Mouse (Mus musculus) kidney, embryonic 16.5 days (tissue): ENCODE results near the gene Cxcr2. TPM values are rescaled to one million over a fixed set of nuclear protein-coding genes. Genes with fewer than 3 reads are reported as not detected.

Source experiments
- ATAC-seq: fragments of 200-750 bp; cut with Nextera tagmentation; 2 replicates; pipeline ENCODE4 v1.8.0; 2017; ENCODE audit warnings: moderate TSS enrichment; ENCODE audit not compliant: low FRiP score, low TSS enrichment
- H3K27ac ChIP-seq: fragments of 300-500 bp; sonication (generic); 2 replicates; pipeline ENCODE4 v1.5.1; 2014; ENCODE audit warnings: low read length
- H3K27me3 ChIP-seq: fragments of 300-500 bp; sonication (generic); 2 replicates; pipeline ENCODE4 v1.6.1; 2014; ENCODE audit warnings: low read length, control low read depth, mixed read lengths; ENCODE audit not compliant: insufficient read depth
- H3K36me3 ChIP-seq: fragments of 300-500 bp; sonication (generic); 2 replicates; pipeline ENCODE4 v1.6.1; 2014; ENCODE audit warnings: low read length, control low read depth, mixed read lengths; ENCODE audit not compliant: insufficient read depth
- H3K4me1 ChIP-seq: fragments of 300-500 bp; sonication (generic); 2 replicates; pipeline ENCODE4 v1.6.1; 2014; ENCODE audit warnings: low read length, control low read depth, mixed read lengths; ENCODE audit not compliant: insufficient read depth
- H3K4me2 ChIP-seq: fragments of 300-500 bp; sonication (generic); replicated peaks from 2 replicates; pipeline ENCODE4 v1.6.1; 2014; ENCODE audit warnings: low read depth, low read length
- H3K4me3 ChIP-seq: fragments of 300-500 bp; sonication (generic); 2 replicates; pipeline ENCODE4 v1.5.1; 2014; ENCODE audit warnings: mild to moderate bottlenecking, low read length
- H3K9ac ChIP-seq: fragments of 300-500 bp; sonication (generic); replicated peaks from 2 replicates; pipeline ENCODE4 v1.6.1; 2014; ENCODE audit warnings: low read length
- H3K9me3 ChIP-seq: fragments of 300-500 bp; sonication (generic); 2 replicates; pipeline ENCODE4 v1.6.1; 2016; ENCODE audit warnings: low read length, control low read depth
- WGBS: fragments of 180-500 bp; shearing (Covaris S2); extraction: QIAGEN DNeasy Blood & Tissue Kit; methylation state at CpG from one replicate; pipeline ENCODE4 v1.1.7; 2014; 5-methylcytosine and 5-hydroxymethylcytosine counted together
- polyA plus RNA-seq: library from polyadenylated mRNA; unstranded; fragments of >200 nt; fragmentation: Nextera tagmentation; extraction: Ambion mirVana; gene quantifications from 2 replicates; pipeline ENCODE4 v1.2.1, GENCODE M21; 2015

Cxcr2 gene
- polyA plus RNA-seq: 0.11 and 0.24 TPM in 2 replicates

DNA sequence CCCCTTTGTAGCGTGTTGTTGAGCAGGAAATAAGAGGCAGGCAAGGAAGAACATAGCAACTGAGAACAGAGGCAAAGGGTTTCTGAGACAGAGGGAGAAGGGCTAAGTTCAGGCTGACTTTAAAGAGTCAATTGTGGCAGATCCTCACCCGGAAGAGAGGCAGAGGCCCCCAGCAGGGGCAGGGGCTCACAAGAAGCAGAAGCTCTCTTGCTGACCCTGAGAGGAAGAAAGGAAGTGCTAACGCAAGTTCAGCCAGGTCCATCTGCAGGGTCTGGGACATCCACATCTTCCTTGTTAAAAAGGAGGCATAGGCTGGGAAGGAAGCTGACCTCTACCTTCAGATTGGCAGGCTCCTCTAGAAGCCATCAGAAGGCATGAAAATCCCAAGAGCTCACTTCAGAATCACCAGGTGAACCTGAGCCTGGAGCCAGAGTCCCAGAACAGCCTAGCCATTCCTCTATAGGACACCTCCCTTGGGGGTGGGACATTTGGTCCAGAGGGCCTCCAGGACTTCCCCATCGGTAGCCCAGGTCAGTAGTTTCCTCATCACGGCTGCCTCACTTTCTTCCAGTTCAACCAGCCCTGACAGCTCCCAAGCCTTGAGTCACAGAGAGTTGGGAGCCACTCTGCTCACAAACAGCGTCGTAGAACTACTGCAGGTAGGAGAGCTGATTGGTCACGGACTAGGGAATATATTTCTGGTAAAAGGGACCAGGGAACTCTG lies at the start of gene Cxcr2:
TSS of gene Cxcr2 (plus strand) at position 529 of the 724 bp plus-strand sequence.
- ATAC-seq: no peak
- 68% methylated on average over 8 of the region's 8 CpGs for WGBS
- no peaks in the 10 kb centered on the region for H3K4me1 ChIP-seq

DNA sequence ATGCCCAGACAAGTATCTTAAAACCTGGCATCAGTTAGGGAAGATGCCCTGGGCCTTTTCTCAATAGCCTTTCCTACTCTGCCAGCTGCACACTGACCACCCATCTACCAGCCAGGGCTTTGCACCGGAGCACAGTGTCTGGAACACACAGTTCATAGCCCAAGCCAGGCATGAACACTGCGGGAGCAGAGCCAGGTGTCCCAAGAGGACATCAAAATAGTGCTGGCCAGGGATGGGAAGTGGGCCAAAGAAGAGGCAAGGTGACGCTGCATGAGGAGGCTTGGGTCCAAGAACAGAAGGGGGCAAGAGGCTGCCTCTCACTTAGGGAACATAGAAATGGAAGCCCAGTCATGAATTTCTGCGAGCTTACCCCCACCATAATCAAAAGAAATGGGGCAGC lies 48.1 kb upstream of the Cxcr2 start:
- Histone ChIP-seq H3K27me3 (no peaks in the 10 kb centered on the region), H3K4me2 (no peak overlapping the region), H3K27ac (no peak overlapping the region), H3K36me3 (no peaks in the 10 kb centered on the region), H3K9ac (no peak overlapping the region), H3K4me3 (no peak overlapping the region), H3K9me3 (no peaks in the 10 kb centered on the region), H3K4me1 (peaks cover 27% of the 10 kb centered on the region)
- no peak for ATAC-seq
- WGBS: 87% methylated on average over 4 of the region's 4 CpGs

More for the DNA sequence above, at the start of gene Cxcr2:
- H3K9me3 ChIP-seq: no peaks in the 10 kb centered on the region
- no peak within 1 kb of the TSS for H3K27ac ChIP-seq
- H3K4me3 ChIP-seq: no peak within 1 kb of the TSS
- H3K9ac ChIP-seq: no peak within 1 kb of the TSS
- H3K4me2 ChIP-seq: no peak within 1 kb of the TSS
- no peaks in the 10 kb centered on the region for H3K27me3 ChIP-seq
- no peaks in the 10 kb centered on the region for H3K36me3 ChIP-seq

DNA sequence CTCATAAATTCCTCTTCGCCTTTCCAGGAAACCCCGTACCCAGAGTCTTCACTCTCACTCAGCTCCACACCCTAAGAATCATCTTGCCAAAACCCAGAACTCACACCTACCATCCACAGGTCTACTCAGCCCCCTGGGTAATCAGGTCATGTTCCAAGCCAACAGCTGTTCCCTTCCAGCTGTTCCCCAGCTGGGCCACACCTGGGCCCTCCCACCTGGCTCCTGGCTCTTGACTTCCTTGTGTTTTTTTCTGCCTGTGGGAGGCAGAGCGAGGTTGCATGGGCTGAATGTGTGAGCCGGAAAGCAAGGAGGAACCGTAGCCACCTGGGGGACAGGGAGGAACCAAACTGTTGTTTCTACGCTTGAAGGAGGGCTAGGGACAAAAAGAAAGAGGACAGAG lies 47.6 kb upstream of the Cxcr2 start:
- no peak overlapping the region for H3K27ac ChIP-seq
- no peak for ATAC-seq
- 66% methylated on average over 6 of the region's 6 CpGs for WGBS
- no peak overlapping the region for H3K4me2 ChIP-seq
- no peaks in the 10 kb centered on the region for H3K27me3 ChIP-seq
- H3K4me3 ChIP-seq: no peak overlapping the region
- peaks cover 32% of the 10 kb centered on the region for H3K4me1 ChIP-seq
- H3K36me3 ChIP-seq: no peaks in the 10 kb centered on the region
- H3K9me3 ChIP-seq: no peaks in the 10 kb centered on the region
- no peak overlapping the region for H3K9ac ChIP-seq

DNA sequence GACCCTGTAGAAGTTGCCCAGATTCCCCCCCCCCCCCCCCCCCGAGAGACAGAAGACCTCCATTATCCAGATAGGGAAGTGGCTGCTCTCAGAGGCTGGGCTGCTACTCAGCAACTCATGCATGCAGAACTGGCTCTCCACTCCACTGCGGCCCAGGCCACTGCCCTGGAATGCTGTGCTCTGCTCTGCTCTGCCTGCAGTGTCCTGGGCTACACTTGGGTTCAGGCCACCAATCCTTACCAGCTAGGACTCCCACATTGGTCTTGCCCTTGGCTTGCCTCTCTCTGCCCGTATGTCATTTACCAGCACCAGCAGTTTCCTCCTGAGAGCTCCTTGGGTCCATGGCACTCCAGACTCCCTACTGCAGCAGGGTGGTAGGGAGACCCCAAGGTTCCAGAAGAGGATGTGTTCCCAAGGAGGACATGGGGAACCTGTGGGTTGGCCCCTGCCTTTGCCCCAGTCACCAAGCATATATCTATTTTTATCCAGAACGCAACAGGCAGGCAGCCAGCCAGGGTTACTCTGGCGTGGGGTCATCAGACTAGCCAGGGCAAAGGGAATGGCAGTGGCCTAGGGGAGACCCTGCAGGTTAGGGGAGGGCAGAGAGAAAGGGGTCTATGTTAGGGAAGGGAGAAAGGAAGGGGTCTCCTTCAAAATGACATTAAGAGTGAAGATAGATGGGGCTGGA lies 45.7 kb upstream of the Cxcr2 start:
- H3K27ac ChIP-seq: no peak overlapping the region
- 62% methylated on average over 4 of the region's 5 CpGs for WGBS
- no peak overlapping the region for H3K4me2 ChIP-seq
- no peak overlapping the region for H3K9ac ChIP-seq
- H3K9me3 ChIP-seq: no peaks in the 10 kb centered on the region
- H3K4me1 ChIP-seq: peaks cover 49% of the 10 kb centered on the region
- H3K36me3 ChIP-seq: no peaks in the 10 kb centered on the region
- peak; percentile 75 for ATAC-seq
- no peak overlapping the region for H3K4me3 ChIP-seq
- H3K27me3 ChIP-seq: no peaks in the 10 kb centered on the region

DNA sequence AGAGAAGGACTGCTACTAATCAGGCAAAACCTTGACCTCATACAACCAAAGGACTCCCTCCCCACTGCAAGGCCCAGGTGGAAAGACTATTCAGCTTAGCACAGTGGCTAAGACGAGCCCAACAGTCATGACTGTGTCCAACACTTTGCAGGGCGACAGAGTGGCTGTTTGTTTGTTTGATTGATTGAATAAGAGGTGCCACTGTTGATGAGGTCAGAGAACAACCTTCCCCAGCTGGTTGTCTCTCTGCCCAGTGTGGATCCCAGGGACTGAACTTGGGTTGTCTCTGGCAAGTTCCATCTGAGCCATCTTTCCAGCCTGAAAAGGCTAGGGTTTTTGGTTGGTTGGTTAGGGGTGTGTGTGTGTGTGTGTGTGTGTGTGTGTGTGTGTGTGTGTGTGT lies 44.1 kb upstream of the Cxcr2 start:
- Histone ChIP-seq H3K36me3 (no peaks in the 10 kb centered on the region), H3K4me2 (no peak overlapping the region), H3K27me3 (no peaks in the 10 kb centered on the region), H3K9me3 (no peaks in the 10 kb centered on the region), H3K9ac (no peak overlapping the region), H3K27ac (no peak overlapping the region), H3K4me1 (peaks cover 36% of the 10 kb centered on the region), H3K4me3 (no peak overlapping the region)
- 72% methylated on average over 2 of the region's 2 CpGs for WGBS
- no peak for ATAC-seq

DNA sequence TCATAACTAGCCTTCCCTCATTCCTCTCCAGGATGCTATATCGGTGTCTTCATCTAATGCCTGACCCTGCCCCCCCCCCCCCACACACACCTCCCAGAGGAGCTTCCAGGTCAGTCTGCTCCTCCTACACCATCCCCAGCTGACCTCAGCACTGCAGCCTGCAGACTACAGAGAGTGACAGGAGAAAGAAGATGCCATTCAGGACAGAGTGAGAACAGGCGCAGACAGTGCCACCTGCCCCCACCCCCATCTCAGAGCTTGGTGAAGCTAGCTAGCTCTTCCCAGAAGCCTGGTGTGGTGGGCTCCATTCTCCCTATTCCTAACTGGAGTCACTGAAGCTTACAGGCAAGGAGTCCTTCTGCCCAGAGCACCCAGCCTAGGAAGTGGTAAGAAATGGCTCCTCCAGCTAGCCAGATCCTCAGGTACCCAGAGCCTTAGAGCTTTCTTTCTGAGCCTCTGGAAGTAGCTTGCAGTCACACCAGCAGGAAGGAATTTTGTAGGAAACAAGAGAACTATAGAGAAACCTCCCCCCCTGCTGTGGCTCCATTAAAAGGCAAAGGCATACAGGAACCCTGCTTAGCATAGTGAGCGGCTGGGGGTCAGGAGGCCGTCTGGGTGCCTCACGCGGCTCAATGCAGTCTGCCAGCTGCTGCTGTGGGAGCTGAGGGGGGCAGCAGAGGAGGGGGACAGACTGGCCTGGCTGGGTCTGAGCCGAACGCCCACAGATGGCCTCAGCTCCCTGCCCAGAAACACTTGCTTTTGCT lies 42.7 kb upstream of the Cxcr2 start:
- H3K4me2 ChIP-seq: no peak overlapping the region
- H3K4me3 ChIP-seq: no peak overlapping the region
- H3K27ac ChIP-seq: peak overlapping the region; percentile 29
- WGBS: 16% methylated on average over 8 of the region's 8 CpGs
- H3K27me3 ChIP-seq: no peaks in the 10 kb centered on the region
- peak; percentile 60 for ATAC-seq
- H3K4me1 ChIP-seq: peaks cover 36% of the 10 kb centered on the region
- no peaks in the 10 kb centered on the region for H3K36me3 ChIP-seq
- H3K9ac ChIP-seq: peak overlapping the region; percentile 13; the same call in 1 of the 2 replicates
- no peaks in the 10 kb centered on the region for H3K9me3 ChIP-seq

DNA sequence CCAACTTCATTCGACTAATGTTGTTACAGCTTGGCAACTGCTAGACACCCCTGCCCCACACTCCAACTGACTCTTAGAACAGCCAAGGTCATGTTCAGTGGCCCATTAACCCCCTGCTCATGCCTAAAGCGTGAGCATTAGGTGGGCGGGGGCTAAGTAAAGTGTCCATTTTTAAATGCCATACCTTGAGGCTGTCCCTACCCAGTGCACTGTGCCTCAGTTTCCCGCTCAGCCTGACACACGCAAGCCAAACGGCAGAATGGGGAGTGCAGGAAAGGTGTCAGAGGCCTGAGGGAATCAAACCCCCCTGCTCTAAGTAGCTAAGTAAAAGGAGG lies 42.1 kb upstream of the Cxcr2 start:
- no peaks in the 10 kb centered on the region for H3K27me3 ChIP-seq
- peaks cover 36% of the 10 kb centered on the region for H3K4me1 ChIP-seq
- ATAC-seq: peak; percentile 40
- peak overlapping the region; percentile 13; the same call in 1 of the 2 replicates for H3K9ac ChIP-seq
- H3K27ac ChIP-seq: peak overlapping the region; percentile 29
- no peak overlapping the region for H3K4me3 ChIP-seq
- 29% methylated on average over 6 of the region's 6 CpGs for WGBS
- no peak overlapping the region for H3K4me2 ChIP-seq
- no peaks in the 10 kb centered on the region for H3K9me3 ChIP-seq
- no peaks in the 10 kb centered on the region for H3K36me3 ChIP-seq

DNA sequence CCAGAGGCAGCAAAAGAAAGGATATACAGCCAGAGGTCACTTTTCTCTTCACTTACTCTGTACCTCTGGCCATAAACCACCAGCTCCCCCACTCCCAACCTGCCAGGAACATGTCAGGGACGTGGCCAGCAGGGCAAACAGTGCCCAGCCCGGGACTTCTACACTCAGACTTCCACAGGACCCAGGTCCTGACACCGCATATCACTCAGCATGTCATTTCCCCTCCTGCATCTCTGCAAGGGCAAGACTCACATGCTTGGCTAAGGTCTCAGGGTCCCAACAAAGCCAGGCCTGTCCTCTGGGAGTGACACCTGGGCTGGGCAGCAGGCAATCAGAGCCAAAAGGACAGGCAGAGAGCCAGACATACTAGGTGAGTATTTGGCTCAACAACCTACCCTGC lies 40.7 kb upstream of the Cxcr2 start:
- WGBS: 27% methylated on average over 3 of the region's 3 CpGs
- Histone ChIP-seq H3K27me3 (no peaks in the 10 kb centered on the region), H3K27ac (no peak overlapping the region), H3K4me1 (peaks cover 29% of the 10 kb centered on the region), H3K36me3 (no peaks in the 10 kb centered on the region), H3K9me3 (no peaks in the 10 kb centered on the region), H3K4me3 (no peak overlapping the region), H3K9ac (no peak overlapping the region), H3K4me2 (no peak overlapping the region)
- no peak for ATAC-seq

DNA sequence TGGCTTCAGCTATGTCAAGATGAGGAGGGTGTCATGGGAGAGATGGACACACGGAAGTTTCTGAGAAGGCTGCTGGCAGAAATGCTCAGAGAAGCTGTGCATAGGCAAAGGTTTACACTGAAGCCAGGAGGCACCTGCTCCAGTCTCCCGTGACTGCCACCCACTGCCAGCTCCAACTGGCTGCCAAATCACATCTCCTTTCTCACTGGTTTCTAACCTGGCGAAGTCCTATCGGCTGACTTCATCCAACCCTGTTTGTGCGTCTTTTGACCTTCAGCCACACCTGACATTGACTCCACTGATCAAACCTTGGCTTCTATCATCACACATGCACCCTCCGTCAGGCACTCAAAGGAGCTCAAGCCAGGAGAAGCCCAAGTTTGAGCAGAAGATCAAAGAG lies 35.9 kb upstream of the Cxcr2 start:
- Histone ChIP-seq H3K27me3 (no peaks in the 10 kb centered on the region), H3K27ac (no peak overlapping the region), H3K9me3 (no peaks in the 10 kb centered on the region), H3K4me3 (no peak overlapping the region), H3K4me2 (no peak overlapping the region), H3K9ac (no peak overlapping the region), H3K36me3 (no peaks in the 10 kb centered on the region), H3K4me1 (peaks cover 12% of the 10 kb centered on the region)
- WGBS: 89% methylated on average over 6 of the region's 6 CpGs
- no peak for ATAC-seq
